Mouse (Mus musculus) MN1 (cell line): Measurements from ENCODE around the gene Dnajb6.

Experiments
- DNase-seq: peaks from one replicate; pipeline ENCODE4 v3.0.0-alpha.2; 2016; ENCODE audit warnings: low spot score

The Dnajb6 gene

GRCm38 (mm10) chr5:29852376-29852775, 116.9 kb downstream of the Dnajb6 start:
- DNase-seq = no peak

- no peak for DNase-seq
These were observed 117.5 kb downstream of the Dnajb6 start for GRCm38 (mm10) chr5:29853035-29853434.

- DNase-seq = no peak
These were observed 118.9 kb downstream of the Dnajb6 start for GRCm38 (mm10) chr5:29854376-29854775.

DNA sequence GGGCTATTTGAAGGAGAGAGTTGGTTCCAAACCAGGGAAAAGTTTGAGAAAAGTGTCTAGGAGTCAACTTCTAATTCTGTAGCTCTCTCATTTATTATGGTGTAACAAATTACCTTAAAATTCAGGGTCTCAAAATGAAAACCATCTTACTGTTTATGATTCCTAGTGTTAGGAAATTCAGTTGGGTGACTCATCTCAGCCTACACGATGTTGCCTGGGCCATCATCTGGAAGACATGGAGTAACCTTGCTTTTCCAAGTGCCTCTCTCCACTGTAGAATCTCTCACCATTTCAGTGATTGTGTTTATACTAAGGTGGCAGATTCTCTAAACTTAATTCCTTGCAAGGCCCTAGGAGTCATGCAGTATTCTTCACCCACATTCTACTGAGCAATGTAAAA, 119.5 kb downstream of the Dnajb6 start:
- no peak for DNase-seq

DNA sequence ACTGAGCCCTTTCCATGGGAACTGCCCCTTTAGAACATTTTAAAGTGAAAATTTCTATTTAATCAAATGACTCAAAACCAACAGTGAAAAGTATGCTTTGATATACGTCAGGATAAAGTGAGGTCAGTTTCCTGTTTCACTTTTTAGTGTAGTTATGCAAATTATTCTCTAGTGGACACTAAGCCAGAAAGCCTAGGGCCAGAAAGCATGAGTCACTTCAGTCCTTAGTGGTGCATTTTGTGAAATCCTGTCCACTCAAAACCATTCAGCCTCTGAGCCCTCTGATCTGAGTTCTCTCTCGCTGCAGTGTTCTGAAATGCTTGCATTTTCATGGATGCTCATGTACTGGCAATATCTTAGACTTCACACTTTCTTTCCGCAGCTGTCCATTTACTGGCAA, 126.0 kb downstream of the Dnajb6 start:
- DNase-seq = no peak

GRCm38 (mm10) chr5:29862388-29862787, 126.9 kb downstream of the Dnajb6 start:
- DNase-seq = no peak

DNA sequence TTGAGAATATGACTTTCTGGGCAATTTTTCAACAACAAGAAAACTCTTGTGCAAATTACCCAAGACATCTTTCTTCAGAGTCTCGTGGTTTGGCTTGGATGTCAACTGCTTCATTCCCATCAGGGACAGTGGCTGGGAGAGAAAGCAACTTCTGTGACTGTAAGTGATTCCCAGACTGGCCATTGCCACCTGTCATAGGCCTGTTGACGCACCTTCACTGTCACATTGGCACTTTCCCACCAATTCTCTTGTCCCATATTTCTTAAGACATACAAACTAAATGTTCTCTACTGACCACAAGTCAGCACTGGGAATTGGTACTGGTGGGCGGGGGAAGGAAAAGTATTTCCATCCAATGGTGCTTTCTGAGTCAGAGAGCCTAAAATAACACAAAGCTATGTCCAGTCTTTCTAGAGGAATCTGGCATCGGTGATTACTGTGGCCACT, 128.8 kb downstream of the Dnajb6 start:
- DNase-seq = no peak

- peak; percentile 18 for DNase-seq
These were observed 129.5 kb downstream of the Dnajb6 start for GRCm38 (mm10) chr5:29864994-29865393.
